Mouse (Mus musculus) embryo, embryonic 9.5 days (tissue): ENCODE measurements around the gene Wdr90.

ENCODE experiments used
- DNase-seq: peaks from one replicate; pipeline ENCODE4 v3.0.0-alpha.2; 2017; ENCODE audit errors: extremely low spot score

Gene Wdr90

GRCm38 (mm10) chr17:25830806-25831431 lies 30.4 kb downstream of the Wdr90 start:
- no peak for DNase-seq

GRCm38 (mm10) chr17:25830200-25830753 lies 31.0 kb downstream of the Wdr90 start:
- DNase-seq = no peak

- DNase-seq = no peak
These were observed 31.7 kb downstream of the Wdr90 start for GRCm38 (mm10) chr17:25829558-25830017.

- DNase-seq = peak; percentile 86
These were observed 32.4 kb downstream of the Wdr90 start, which contains the start of gene Jmjd8 for GRCm38 (mm10) chr17:25828712-25829557. Gene Jmjd8, plus strand, starts transcription at chr17:25828867.

GRCm38 (mm10) chr17:25828223-25828594 lies 33.1 kb downstream of the Wdr90 start:
- DNase-seq = no peak

- no peak for DNase-seq
These were observed 33.6 kb downstream of the Wdr90 start for GRCm38 (mm10) chr17:25827546-25828222.

GRCm38 (mm10) chr17:25827011-25827410 lies 34.3 kb downstream of the Wdr90 start:
- DNase-seq = no peak

- no peak for DNase-seq
These were observed 35.2 kb downstream of the Wdr90 start for GRCm38 (mm10) chr17:25825984-25826570.

- DNase-seq = no peak
These were observed 36.0 kb downstream of the Wdr90 start for GRCm38 (mm10) chr17:25825311-25825710.

GRCm38 (mm10) chr17:25824362-25825142 lies 36.7 kb downstream of the Wdr90 start:
- no peak for DNase-seq

GRCm38 (mm10) chr17:25823452-25823851 lies 37.8 kb downstream of the Wdr90 start, which contains the start of gene Wdr24:
Gene Wdr24, plus strand, starts transcription at chr17:25823627.
- peak; percentile 83 for DNase-seq

GRCm38 (mm10) chr17:25818851-25819780 lies 42.2 kb downstream of the Wdr90 start:
- DNase-seq = no peak

GRCm38 (mm10) chr17:25817662-25818061 lies 43.6 kb downstream of the Wdr90 start:
- DNase-seq = no peak

GRCm38 (mm10) chr17:25813471-25813870 lies 47.8 kb downstream of the Wdr90 start:
- peak; percentile 92 for DNase-seq

GRCm38 (mm10) chr17:25810890-25811289 lies 50.4 kb downstream of the Wdr90 start:
- no peak for DNase-seq

- DNase-seq = peak; percentile 29
These were observed 51.5 kb downstream of the Wdr90 start for GRCm38 (mm10) chr17:25809606-25810340.

- peak; percentile 79 for DNase-seq
These were observed 52.3 kb downstream of the Wdr90 start, which contains the start of gene Fbxl16 for GRCm38 (mm10) chr17:25808789-25809605. Gene Fbxl16, plus strand, starts transcription at chr17:25809085.

GRCm38 (mm10) chr17:25808028-25808427 lies 53.3 kb downstream of the Wdr90 start:
- no peak for DNase-seq
